ENCODE assay signal across 22 mouse cellular contexts in the genomic region with DNA sequence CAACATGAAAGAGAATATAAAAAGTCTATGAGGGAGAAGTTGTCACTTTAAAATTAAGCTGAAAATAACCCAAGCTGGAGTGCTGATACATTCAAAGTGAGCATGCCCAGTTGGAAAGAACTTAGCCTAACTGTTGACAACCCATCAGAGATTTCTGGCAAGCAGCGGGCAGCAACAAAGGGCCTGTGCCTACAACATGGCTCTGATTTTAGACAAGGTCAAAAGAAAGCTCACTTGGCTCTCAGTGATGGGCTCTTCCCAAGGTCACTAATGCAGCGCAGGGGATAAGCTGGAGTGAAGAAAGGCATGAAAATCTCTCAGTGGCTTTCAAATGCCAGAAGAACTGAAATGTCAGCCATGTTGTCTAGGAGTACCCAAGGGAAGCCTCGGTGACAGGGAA.
DNase-seq lines count a peak whose midpoint lies in the region; ATAC-seq and TF ChIP-seq lines count a peak whose summit lies in the region.
"Had no signal": no experiment of that assay in that cellular context is flagged by ENCODE, and none has a peak within 500 bp of the region (broad histone marks: within the 10 kb centered on the region; RNA-seq: fewer than 3 reads in every experiment).

No protein-coding gene starts in this region.

- no peak overlapping the region for H3K4me2 ChIP-seq in heart, postnatal 0 days (ENCODE audit: low read depth, low read length)
- H3K4me2 ChIP-seq: forebrain, embryonic 13.5 days; kidney, embryonic 15.5 days; liver, embryonic 12.5 days; lung, embryonic 15.5 days; midbrain, embryonic 11.5 days had no signal

- DNase-seq in adrenal gland, adult (ENCODE audit: inconsistent age in 2 of 2, low spot score in 1 of 2), result peak; percentile 37 to 57
- no peak for DNase-seq in adrenal gland, postnatal 4 days (ENCODE audit: low spot score in 2 of 2)
- DNase-seq in adipocyte (ENCODE audit: low spot score), result peak; percentile 58
- peak; percentile 24 to 44 for DNase-seq in heart, adult 9 months (ENCODE audit: low spot score in 2 of 2)
- peak; percentile 79 for DNase-seq in heart, postnatal 0 days (ENCODE audit: low spot score)
- DNase-seq in liver, result no peak
- DNase-seq in kidney, adult 8-10 months, result no peak
- DNase-seq in left cerebral cortex, postnatal 36 days (ENCODE audit: low spot score in 2 of 2), result no peak
- DNase-seq: gastrocnemius, postnatal 14 days; right cerebral cortex, postnatal 14 days had no signal

- 39% methylated on average over 3 of the region's 3 CpGs for WGBS in heart, postnatal 0 days

- no peaks in the 10 kb centered on the region for H3K36me3 ChIP-seq in heart, postnatal 0 days (replicated peaks; ENCODE audit: control insufficient read depth, insufficient read depth, low read length)
- H3K36me3 ChIP-seq: G1E; hindbrain, embryonic 10.5 days; kidney, embryonic 15.5 days; limb, embryonic 10.5 days; liver, embryonic 12.5 days; lung, embryonic 15.5 days had no signal

- intact Hi-C loops in left cerebral cortex, postnatal 36 days (cut with DNase I), result no loop called here

- peak overlapping the region; percentile 87 for H3K27ac ChIP-seq in heart, postnatal 0 days (ENCODE audit: low read depth)
- H3K27ac ChIP-seq: forebrain, embryonic 13.5 days; hindbrain, embryonic 10.5 days; kidney, embryonic 15.5 days; limb, embryonic 10.5 days; liver, embryonic 12.5 days; lung, embryonic 15.5 days; macrophage; stomach, postnatal 0 days had no signal

- H3K27me3 ChIP-seq in heart, postnatal 0 days (ENCODE audit: control insufficient read depth, insufficient read depth, low read length), result no peaks in the 10 kb centered on the region
- H3K27me3 ChIP-seq: forebrain, embryonic 13.5 days; kidney, embryonic 15.5 days; liver, embryonic 12.5 days; lung, embryonic 15.5 days had no signal

- no peak for TF ChIP-seq EP300 in heart, postnatal 0 days (IDR thresholded peaks at IDR 0.05; ENCODE audit: low read depth)

- no peak for TF ChIP-seq CTCF in heart, postnatal 0 days (IDR thresholded peaks at IDR 0.05; ENCODE audit: low read depth)

- H3K4me1 ChIP-seq in heart, postnatal 0 days (ENCODE audit: control insufficient read depth, insufficient read depth), result peaks cover 20% of the 10 kb centered on the region; the same call in 1 of the 2 replicates
- H3K4me1 ChIP-seq: forebrain, embryonic 13.5 days; hindbrain, embryonic 10.5 days; kidney, embryonic 15.5 days; limb, embryonic 10.5 days; liver, embryonic 12.5 days; lung, embryonic 15.5 days had no signal

- H3K9ac ChIP-seq in heart, postnatal 0 days (replicated peaks; ENCODE audit: low read depth, low read length), result no peak overlapping the region
- H3K9ac ChIP-seq: forebrain, embryonic 13.5 days; kidney, embryonic 15.5 days; liver, embryonic 12.5 days; lung, embryonic 15.5 days had no signal

- H3K9me3 ChIP-seq in heart, postnatal 0 days (replicated peaks; ENCODE audit: control insufficient read depth, low read length), result no peaks in the 10 kb centered on the region
- H3K9me3 ChIP-seq: forebrain, embryonic 13.5 days; G1E; hindbrain, embryonic 10.5 days; kidney, embryonic 15.5 days; limb, embryonic 10.5 days; liver, embryonic 12.5 days; lung, embryonic 15.5 days had no signal

- no peak overlapping the region for H3K4me3 ChIP-seq in heart, postnatal 0 days (ENCODE audit: low read depth, low read length)
- H3K4me3 ChIP-seq: forebrain, embryonic 13.5 days; hindbrain, embryonic 10.5 days; kidney, embryonic 15.5 days; limb, embryonic 10.5 days; liver, embryonic 12.5 days; lung, embryonic 15.5 days; myocyte had no signal

- ATAC-seq in heart, postnatal 0 days (ENCODE audit: insufficient read depth, low read depth), result peak; percentile 93
- ATAC-seq: CD4-positive, CD25-positive, alpha-beta regulatory T cell, adult 4 months; forebrain, embryonic 13.5 days; liver, embryonic 12.5 days had no signal

Comparison
In these comparisons a context has a peak if more than half of its experiments do, and no peak if none do; other contexts are left out.
1. DNase-seq: peak in adrenal gland, adult (2 of 2), adipocyte (single experiment), heart, adult 9 months (2 of 2) and heart, postnatal 0 days (single experiment); none in adrenal gland, postnatal 4 days (0 of 2), liver (single experiment), kidney, adult 8-10 months (0 of 2) and left cerebral cortex, postnatal 36 days (0 of 2).